Mouse (Mus musculus): ENCODE results near the gene Rbp4. TPM values are rescaled to one million over a fixed set of nuclear protein-coding genes. Genes with fewer than 3 reads are reported as not detected.
A peak's percentile ranks its signal among the peaks of the same experiment; 100 is the strongest.

Rbp4 gene
- total RNA-seq, 2 experiments from 2014 or later: 2.1 to 2.6 TPM

DNA sequence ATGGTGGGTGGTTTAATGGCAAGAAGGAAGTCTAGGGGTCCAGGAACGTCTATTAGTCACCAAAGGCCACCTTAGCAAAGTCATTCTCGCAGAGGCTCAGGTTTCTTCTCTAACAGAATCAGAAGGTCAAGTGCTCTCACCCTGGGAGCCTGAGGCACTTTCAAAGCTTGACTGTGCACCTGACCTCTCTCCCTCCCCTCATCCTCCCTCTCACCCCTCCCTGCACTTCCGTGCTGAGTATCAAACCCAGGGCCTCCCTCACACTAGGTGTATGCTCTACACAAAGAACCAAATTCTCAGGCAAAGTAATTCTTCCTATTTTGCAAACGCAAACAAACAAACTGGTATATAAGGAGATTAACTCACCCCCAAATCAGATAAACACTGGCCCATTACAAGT lies 28.9 kb downstream of the Rbp4 start:
- no peak for DNase-seq (ENCODE audit: low spot score)
- intact Hi-C loops (cut with DNase I): no loop called here

DNA sequence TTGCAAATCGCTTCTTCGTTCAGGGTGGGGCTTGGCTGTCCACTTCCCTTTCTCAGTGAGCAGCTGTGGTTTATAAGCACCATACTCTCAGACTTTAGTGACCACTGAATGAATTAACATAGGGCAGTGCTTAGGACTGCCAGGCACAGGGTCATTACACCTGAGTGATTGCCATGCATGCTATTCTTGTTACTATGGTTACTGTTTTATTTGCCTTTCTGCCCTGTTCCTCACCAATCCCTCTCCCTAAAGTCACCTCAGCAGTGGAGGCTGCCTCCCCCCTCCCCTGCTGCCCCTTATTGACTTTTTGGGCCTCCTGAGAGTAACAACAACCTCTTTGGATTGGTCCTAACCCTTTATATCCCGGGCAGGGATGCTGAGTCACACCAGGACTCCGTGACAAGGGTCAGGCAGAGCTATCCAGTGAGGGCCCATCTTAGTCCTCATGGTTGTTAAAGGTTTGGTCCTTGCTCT lies 33.5 kb downstream of the Rbp4 start:
- DNase-seq (ENCODE audit: low spot score): no peak
- intact Hi-C loops (cut with DNase I): no loop called here

DNA sequence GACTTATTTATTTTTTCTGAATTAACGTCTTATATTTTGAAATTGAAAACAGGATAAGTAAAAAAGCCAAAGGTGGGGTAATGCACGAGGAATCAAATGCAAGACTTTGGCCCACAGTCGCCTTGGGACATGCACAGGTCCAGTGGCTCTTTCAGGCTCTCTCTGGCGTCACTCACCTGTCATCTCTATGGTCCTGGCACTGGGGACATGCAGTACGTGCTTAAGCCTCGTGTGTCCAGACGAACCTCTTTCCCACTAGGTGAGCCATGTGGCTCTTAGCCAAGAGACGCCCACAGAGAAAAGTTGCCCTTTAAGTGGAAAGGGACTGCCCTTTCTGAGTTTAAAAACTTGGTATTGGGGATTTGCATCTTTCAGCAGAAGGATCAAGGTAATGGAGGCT lies 35.7 kb downstream of the Rbp4 start:
- DNase-seq (ENCODE audit: low spot score): no peak
- intact Hi-C loops (cut with DNase I): loop anchor here (5.0 kb wide), 1 partner anchor 118 kb away; no protein-coding TSS in a partner anchor

DNA sequence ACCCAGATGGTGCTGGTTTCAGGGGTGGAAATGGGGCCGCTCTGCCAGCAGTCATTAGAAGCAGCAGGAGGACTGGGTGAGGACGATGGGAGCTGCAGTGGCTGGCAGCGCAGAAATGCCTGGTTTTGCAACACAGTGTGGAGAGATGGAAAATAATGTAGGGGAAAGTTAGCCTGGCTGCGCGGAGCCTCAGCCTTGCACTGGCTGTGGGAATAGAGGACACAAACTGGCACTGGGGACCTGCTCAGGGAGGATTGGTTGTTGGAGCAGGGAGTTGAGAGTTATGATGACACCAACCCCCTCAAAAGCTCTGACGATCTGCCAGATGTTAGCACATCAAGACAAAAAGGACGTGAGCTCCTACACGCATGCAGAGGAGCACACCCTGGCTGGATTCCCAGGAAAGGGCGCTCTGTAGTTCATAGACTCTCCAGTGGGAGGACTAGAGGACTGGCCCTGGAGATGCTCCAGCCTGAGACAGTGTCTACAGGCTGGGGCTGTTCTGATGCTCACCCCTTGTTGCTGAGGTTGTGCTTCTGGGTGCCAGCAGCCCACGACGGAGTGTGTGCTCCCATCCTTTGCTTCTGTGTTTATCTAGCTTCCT lies 38.0 kb downstream of the Rbp4 start:
- peak; percentile 5 for DNase-seq (ENCODE audit: low spot score)
- intact Hi-C loops (cut with DNase I): loop anchor here (5.0 kb wide), 1 partner anchor 120 kb away; no protein-coding TSS in a partner anchor

DNA sequence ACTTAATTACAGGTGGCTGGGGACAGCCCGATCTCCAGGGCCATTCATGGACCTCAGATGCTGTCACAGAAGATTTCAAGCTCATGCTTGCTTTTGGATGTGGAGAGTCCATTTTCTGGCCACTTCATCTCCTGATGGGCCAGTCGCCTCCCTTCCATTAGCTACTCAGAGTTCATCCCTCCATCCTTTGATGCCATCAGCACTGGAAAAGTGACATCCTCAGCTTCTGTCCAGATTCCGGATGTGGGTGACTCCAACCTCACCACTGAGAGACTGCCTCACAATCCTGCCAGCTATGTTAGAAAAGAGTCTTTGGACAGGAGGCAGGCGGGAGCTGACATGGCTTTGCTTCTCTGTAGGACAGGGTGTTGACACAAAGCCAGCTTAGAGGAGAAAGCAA lies 39.2 kb downstream of the Rbp4 start:
- no peak for DNase-seq (ENCODE audit: low spot score)
- intact Hi-C loops (cut with DNase I): loop anchor here (5.0 kb wide), 1 partner anchor 121 kb away; no protein-coding TSS in a partner anchor

DNA sequence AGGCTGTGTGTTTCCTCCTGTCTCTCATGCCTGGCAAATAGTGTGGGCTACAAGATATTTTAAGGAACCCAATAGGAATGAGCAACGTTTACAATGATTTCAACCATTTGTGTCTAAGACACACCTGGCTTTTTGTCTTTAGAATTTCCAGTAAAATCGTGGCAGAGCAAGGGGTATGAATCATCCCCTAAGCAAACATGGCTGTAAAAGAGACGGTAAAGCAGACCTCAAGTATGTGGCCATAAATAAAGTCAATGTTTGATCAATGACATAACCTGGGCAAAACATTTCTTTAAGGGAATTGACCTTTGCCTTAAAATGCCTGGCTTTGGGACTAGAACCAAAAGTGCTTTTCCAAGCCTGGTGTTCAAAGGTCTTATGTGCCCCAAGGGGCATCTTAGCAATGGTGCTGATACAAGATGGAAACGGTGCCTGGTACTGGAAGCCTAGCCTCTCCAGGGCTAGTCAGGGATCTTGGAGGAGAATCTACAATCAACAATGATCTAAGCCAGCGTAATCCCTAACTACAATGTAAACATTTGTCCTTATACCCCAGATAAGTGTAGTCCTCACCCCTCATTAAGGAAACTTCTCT lies 42.1 kb downstream of the Rbp4 start:
- intact Hi-C loops (cut with DNase I): no loop called here
- no peak for DNase-seq (ENCODE audit: low spot score)

DNA sequence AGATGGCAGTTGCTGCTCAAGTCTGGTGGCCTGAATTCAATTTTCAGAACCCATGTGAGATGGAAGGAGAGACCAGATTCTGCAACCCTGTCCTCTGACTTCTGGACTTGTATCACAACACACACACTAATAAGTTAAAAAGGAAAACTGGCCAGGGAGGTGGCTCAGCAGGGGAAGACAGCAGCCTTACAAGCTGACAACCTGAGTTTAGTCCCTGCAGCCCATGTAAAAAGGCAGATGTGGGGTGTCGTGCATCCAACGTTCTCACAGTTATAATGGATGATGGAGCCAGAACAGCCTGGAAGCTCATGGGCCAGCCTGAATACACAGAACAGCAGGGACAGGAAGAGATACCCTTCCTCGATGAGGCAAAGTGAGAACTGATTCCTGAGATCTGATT lies 43.7 kb downstream of the Rbp4 start:
- DNase-seq (ENCODE audit: low spot score): no peak
- intact Hi-C loops (cut with DNase I): no loop called here

DNA sequence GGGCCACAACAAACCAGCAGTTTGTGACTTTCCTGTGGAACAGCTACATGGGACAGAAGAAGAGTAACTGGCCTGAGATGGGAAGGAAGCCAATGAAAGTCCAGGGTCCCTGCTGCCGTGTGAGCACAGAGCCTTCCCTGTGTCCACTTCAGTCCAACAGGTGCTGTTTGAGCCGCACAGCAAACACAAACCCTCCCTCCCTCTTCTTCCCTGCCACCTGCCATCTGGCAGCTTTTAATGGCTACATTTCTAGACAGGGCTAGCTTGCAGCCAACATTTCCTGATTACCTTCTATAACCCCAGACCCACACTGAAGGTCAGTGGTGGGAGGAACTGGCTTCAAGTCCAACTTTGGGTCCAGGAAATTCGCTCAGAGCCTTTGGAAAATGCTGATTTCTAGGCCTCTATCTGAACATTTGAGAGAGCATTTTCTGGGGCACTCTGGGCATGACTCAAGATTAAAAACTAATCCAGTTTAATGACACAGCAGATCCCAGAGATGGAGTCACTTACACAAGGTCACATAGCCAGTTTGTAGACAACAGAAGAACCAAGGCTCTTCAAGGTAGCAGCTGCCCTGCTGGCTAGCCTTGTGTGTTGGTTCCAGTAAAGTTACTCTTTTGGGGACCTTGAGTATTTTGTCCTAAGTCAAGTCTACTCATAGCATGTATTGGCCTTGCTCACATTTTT lies 47.1 kb downstream of the Rbp4 start:
- intact Hi-C loops (cut with DNase I): no loop called here

DNA sequence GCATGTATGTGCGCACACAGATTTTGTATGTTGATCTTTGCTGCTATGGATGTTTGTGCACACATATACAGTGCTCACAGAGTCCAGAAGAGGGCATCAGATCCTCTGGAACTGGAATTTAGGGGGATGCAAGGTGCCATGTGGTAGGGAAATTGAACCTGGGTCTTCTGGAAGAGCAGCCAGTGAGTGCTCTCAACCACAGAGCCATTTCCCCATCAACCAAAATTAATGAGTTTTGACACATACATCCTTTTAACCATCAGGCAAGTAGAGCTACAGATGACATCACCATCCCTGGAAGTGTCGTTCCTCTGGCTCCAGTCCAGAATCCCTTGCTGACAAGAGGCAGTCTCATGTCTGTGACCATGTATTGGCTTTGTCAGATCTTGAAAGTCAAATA lies 48.8 kb downstream of the Rbp4 start:
- intact Hi-C loops (cut with DNase I): no loop called here
- DNase-seq (ENCODE audit: low spot score): no peak

More for the DNA sequence above, 47.1 kb downstream of the Rbp4 start:
- no peak for DNase-seq (ENCODE audit: low spot score)

DNA sequence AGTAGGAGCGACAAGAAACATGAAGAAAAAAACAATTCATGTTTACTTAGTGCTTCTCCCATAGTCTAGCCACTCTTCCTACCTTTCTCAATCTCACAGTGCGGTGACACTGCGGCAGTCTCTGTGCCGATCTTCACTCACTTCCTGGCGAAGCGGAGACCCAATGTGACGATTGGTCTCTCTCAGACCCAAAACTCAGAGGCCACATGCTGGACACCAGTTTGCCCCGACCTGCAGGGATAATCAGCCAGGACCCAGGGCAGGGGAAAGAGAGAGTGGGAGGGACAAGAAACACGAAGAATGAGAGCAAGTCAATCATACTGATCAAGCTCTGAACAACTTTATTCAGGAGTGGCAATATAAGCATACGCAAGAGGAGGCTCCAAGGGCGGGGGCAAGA lies 50.0 kb downstream of the Rbp4 start:
- no peak for DNase-seq (ENCODE audit: low spot score)
- intact Hi-C loops (cut with DNase I): no loop called here

DNA sequence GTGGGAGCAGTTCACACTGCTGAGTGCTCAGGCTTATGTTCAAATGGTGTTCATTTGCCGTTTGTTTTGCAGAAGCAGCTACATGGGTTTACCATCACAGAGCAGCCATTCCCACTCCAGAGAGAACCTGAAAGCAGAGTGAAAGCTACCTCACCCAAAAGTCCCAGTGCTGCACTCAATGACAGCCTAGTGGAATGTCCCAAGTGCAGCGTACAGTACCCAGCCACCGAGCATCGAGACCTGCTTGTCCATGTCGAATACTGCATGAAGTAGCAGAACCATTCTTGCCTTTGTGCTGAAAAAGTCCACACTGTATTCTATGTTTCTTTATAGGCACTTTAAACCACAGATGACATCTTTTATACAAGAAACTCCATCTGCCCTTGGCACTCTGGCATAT lies 51.9 kb downstream of the Rbp4 start:
- intact Hi-C loops (cut with DNase I): no loop called here

More for the DNA sequence above, 51.9 kb downstream of the Rbp4 start:
- DNase-seq (ENCODE audit: low spot score): no peak

Other genes starting within 250 kb of the Rbp4 start
- 10 to 100 TPM in 1 of 2 experiments, 1 to 10 TPM in 1; 9.5 to 10.3 TPM for gene Myof, start 81.7 kb downstream of the Rbp4 start, total RNA-seq (2021)
- gene Cep55, start 70.3 kb downstream of the Rbp4 start, total RNA-seq (2021): under 1 TPM; 0.50 to 0.78 TPM
- gene Ffar4, start 28.2 kb downstream of the Rbp4 start, total RNA-seq (2021): under 1 TPM in 1 of 2 experiments, not detected in 1; 0.20 TPM
- gene Pde6c, start 7.5 kb upstream of the Rbp4 start, total RNA-seq (2021): not detected
- 10 to 100 TPM; 12.3 to 12.4 TPM for gene Fra10ac1, start 98.9 kb upstream of the Rbp4 start, total RNA-seq (2021)
- 1 to 10 TPM; 2.9 to 5.0 TPM for gene Lgi1, start 139.3 kb upstream of the Rbp4 start, total RNA-seq (2021)

All from heart, postnatal 25 days (tissue).